Mouse (Mus musculus): ENCODE measurements around the gene Pak2.

DNA sequence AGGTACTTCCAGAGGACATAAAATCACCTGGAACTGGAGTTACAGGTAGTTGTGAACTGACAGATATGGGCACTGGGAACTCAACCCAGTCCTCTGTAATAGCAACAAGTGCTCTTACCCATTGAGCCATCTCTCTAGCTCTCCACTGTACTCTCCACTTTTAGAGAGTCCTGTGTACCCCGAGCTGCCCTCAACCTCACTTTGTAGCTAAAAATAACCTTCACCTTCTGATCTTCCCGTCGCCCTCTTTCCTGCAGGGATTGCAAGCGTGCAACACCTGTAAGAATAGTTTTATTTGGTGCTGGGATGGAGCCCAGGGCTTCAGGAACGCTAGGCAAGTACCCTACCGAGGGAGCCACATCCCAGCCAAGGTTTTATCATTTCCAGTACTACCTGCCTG is 36.6 kb upstream of the Pak2 start:
- TF ChIP-seq MAFK (IDR thresholded peaks at IDR 0.05; ENCODE audit: insufficient read depth, low read depth, low read length) (no peak), HCFC1 (IDR thresholded peaks at IDR 0.05; ENCODE audit: borderline replicate concordance, insufficient read depth, low read length) (no peak)

Measured in ES-E14 (cell line).